In the genomic region with DNA sequence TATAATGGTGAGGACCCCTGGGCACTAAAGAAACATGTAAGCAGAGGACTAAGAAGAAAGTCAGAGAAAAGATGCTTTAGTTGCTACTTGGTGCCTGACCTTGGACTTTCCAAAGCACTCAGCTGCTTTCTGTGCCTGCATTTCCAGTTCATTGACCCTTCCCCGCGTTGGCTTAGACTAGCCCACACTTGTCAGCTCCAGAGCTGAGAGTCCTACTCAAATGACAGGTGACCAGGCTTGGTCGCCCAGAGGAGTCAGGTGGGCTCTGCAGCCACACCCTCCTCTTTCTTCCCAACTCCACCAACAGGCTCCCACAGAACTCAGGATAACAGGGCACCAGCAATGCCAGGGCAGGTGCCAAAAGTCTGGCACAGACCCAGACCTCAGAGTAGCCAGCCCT, we compare ENCODE assay signal across 27 mouse cellular contexts. TPM values are rescaled to one million over a fixed set of nuclear protein-coding genes. Genes with fewer than 3 reads are reported as not detected.
DNase-seq lines count a peak whose midpoint lies in the region; ATAC-seq and TF ChIP-seq lines count a peak whose summit lies in the region.
"Had no signal": no experiment of that assay in that cellular context is flagged by ENCODE, and none has a peak within 500 bp of the region (broad histone marks: within the 10 kb centered on the region; RNA-seq: fewer than 3 reads in every experiment).

No protein-coding gene starts in this region.

- no peak for ATAC-seq in midbrain, embryonic 15.5 days (replicated peaks)
- ATAC-seq: activated CD4-positive, CD25-positive, alpha-beta regulatory T cell, adult 4 months; forebrain, embryonic 14.5 days; intestine, embryonic 16.5 days; Patski had no signal

- in situ Hi-C loops in CH12.LX (cut with MboI; ENCODE audit: low pct_ligation_motif_present, low pct_unique_long_range_greater_than_20kb, low sequenced_read_pairs) = no loop called here

- TF ChIP-seq CTCF in kidney, adult 2 months (conservative IDR thresholded peaks at IDR 0.05; ENCODE audit: insufficient read depth, insufficient read length, low read depth, low read length) = no peak
- no peak for TF ChIP-seq CTCF in CH12.LX (conservative IDR thresholded peaks at IDR 0.05 in 1 of 2, IDR thresholded peaks at IDR 0.05 in 1 of 2; ENCODE audit: low read depth in 2 of 2, low read length in 2 of 2)
- no peak for TF ChIP-seq CTCF in ES-Bruce4 (IDR thresholded peaks at IDR 0.05; ENCODE audit: low read depth, low read length)

- dilution Hi-C loops in CH12.LX (cut with MboI; ENCODE audit: extremely low pct_ligation_motif_present, extremely low pct_unique_long_range_greater_than_20kb, low sequenced_read_pairs) = no loop called here

- TF ChIP-seq RAD21 in CH12.LX (IDR thresholded peaks at IDR 0.05; ENCODE audit: low read depth, low read length) = no peak

- no peaks in the 10 kb centered on the region for H3K36me3 ChIP-seq in kidney, adult 2 months (ENCODE audit: control insufficient read depth, insufficient read depth, low read length)
- H3K36me3 ChIP-seq in CH12.LX (replicated peaks in 1 of 2; ENCODE audit: control insufficient read depth in 1 of 2, insufficient read depth in 1 of 2, low read length in 1 of 2) (no peaks in the 10 kb centered on the region), ES-Bruce4 (ENCODE audit: control insufficient read depth, insufficient read depth, low read length, poor library complexity, severe bottlenecking) (no peaks in the 10 kb centered on the region)
- no peaks in the 10 kb centered on the region for H3K36me3 ChIP-seq in midbrain, embryonic 15.5 days (replicated peaks)
- H3K36me3 ChIP-seq: embryonic facial prominence, embryonic 12.5 days; heart, embryonic 13.5 days; hindbrain, embryonic 15.5 days; liver, embryonic 13.5 days; midbrain, embryonic 12.5 days; neural tube, embryonic 13.5 days had no signal

- no peaks in the 10 kb centered on the region for H3K79me2 ChIP-seq in CH12.LX (replicated peaks; ENCODE audit: control insufficient read depth, extremely low read depth, insufficient read depth, poor library complexity, severe bottlenecking)

- H3K4me1 ChIP-seq in kidney, adult 2 months (ENCODE audit: control insufficient read depth, insufficient read depth, low read length) = no peaks in the 10 kb centered on the region
- H3K4me1 ChIP-seq in CH12.LX (ENCODE audit: control insufficient read depth in 1 of 2, insufficient read depth in 2 of 2) (peaks cover 31 to 44% of the 10 kb centered on the region in 2 experiments), ES-Bruce4 (ENCODE audit: control insufficient read depth, insufficient read depth, low read length) (peaks cover 6% of the 10 kb centered on the region)
- H3K4me1 ChIP-seq in midbrain, embryonic 15.5 days = no peaks in the 10 kb centered on the region
- H3K4me1 ChIP-seq: embryonic facial prominence, embryonic 12.5 days; heart, embryonic 13.5 days; hindbrain, embryonic 15.5 days; liver, embryonic 13.5 days; midbrain, embryonic 12.5 days; neural tube, embryonic 13.5 days had no signal

- H3K27ac ChIP-seq in kidney, adult 2 months (ENCODE audit: insufficient read depth, low read depth, low read length) = no peak overlapping the region
- H3K27ac ChIP-seq in CH12.LX (ENCODE audit: insufficient read depth, low read depth) = no peak overlapping the region
- no peak overlapping the region for H3K27ac ChIP-seq in ES-Bruce4 (ENCODE audit: insufficient read depth, low read length)
- no peak overlapping the region for H3K27ac ChIP-seq in midbrain, embryonic 15.5 days
- H3K27ac ChIP-seq: embryonic facial prominence, embryonic 12.5 days; heart, embryonic 13.5 days; hindbrain, embryonic 15.5 days; left cerebral cortex, adult 2 months; liver, embryonic 13.5 days; midbrain, embryonic 12.5 days; neural tube, embryonic 13.5 days had no signal

- H3K9ac ChIP-seq in CH12.LX (ENCODE audit: insufficient read depth, low read depth) = no peak overlapping the region
- no peak overlapping the region for H3K9ac ChIP-seq in ES-Bruce4 (ENCODE audit: low read depth, poor library complexity, severe bottlenecking)
- no peak overlapping the region for H3K9ac ChIP-seq in midbrain, embryonic 15.5 days
- H3K9ac ChIP-seq: embryonic facial prominence, embryonic 12.5 days; heart, embryonic 13.5 days; hindbrain, embryonic 15.5 days; liver, embryonic 13.5 days; midbrain, embryonic 12.5 days; neural tube, embryonic 13.5 days had no signal

- H3K9me3 ChIP-seq in CH12.LX (replicated peaks; ENCODE audit: low read length) = no peaks in the 10 kb centered on the region
- H3K9me3 ChIP-seq in ES-Bruce4 (replicated peaks; ENCODE audit: control insufficient read depth, insufficient read depth, low read length, poor library complexity, severe bottlenecking) = no peaks in the 10 kb centered on the region
- no peaks in the 10 kb centered on the region for H3K9me3 ChIP-seq in midbrain, embryonic 15.5 days
- H3K9me3 ChIP-seq: embryonic facial prominence, embryonic 12.5 days; heart, embryonic 13.5 days; hindbrain, embryonic 15.5 days; liver, embryonic 13.5 days; midbrain, embryonic 12.5 days; neural tube, embryonic 13.5 days had no signal

- H3K4me3 ChIP-seq in kidney, adult 2 months (ENCODE audit: insufficient read depth, low read depth, low read length) = no peak overlapping the region
- H3K4me3 ChIP-seq in CH12.LX (replicated peaks in 1 of 3; ENCODE audit: low read depth in 2 of 3, low read length in 2 of 3, poor library complexity in 1 of 3) (no peak overlapping the region), ES-Bruce4 (ENCODE audit: low read depth, low read length) (no peak overlapping the region)
- H3K4me3 ChIP-seq in midbrain, embryonic 15.5 days = no peak overlapping the region
- H3K4me3 ChIP-seq: embryonic facial prominence, embryonic 12.5 days; heart, embryonic 13.5 days; hindbrain, embryonic 15.5 days; left cerebral cortex, adult 2 months; liver, embryonic 13.5 days; midbrain, embryonic 12.5 days; neural tube, embryonic 13.5 days had no signal

- intact Hi-C loops in left cerebral cortex, postnatal 36 days (cut with DNase I) = no loop called here

- TF ChIP-seq POLR2A in kidney, adult 2 months (IDR thresholded peaks at IDR 0.05; ENCODE audit: low read depth, low read length) = no peak
- TF ChIP-seq POLR2A in CH12.LX (IDR thresholded peaks at IDR 0.05; ENCODE audit: low read depth, low read length) = no peak
- no peak for TF ChIP-seq POLR2A in ES-Bruce4 (IDR thresholded peaks at IDR 0.05; ENCODE audit: insufficient read depth, low read length)

- peak; percentile 41 for DNase-seq in kidney, adult 2 months
- DNase-seq in kidney, postnatal 4 days = no peak
- no peak for DNase-seq in CH12.LX (ENCODE audit: extremely low read depth)
- DNase-seq in kidney, postnatal 36 days = peak; percentile 13 to 30
- DNase-seq in left cerebral cortex, postnatal 36 days (ENCODE audit: low spot score in 2 of 2) = no peak
- DNase-seq: cerebellum, adult 2 months; gastrocnemius, postnatal 10 days; heart, adult 18-20 months; liver, embryonic 13.5 days had no signal

- TF ChIP-seq EP300 in CH12.LX (IDR thresholded peaks at IDR 0.05; ENCODE audit: low read length) (no peak), ES-Bruce4 (IDR thresholded peaks at IDR 0.05; ENCODE audit: insufficient read depth, low read depth, low read length) (peak; percentile 61; the same call in 1 of the 2 replicates)

- H3K4me2 ChIP-seq in CH12.LX (ENCODE audit: insufficient read depth, low read depth, poor library complexity, severe bottlenecking) = no peak overlapping the region
- no peak overlapping the region for H3K4me2 ChIP-seq in midbrain, embryonic 15.5 days
- H3K4me2 ChIP-seq: embryonic facial prominence, embryonic 12.5 days; heart, embryonic 13.5 days; hindbrain, embryonic 15.5 days; liver, embryonic 13.5 days; midbrain, embryonic 12.5 days; neural tube, embryonic 13.5 days had no signal

- 37% methylated on average over 3 of the region's 3 CpGs for WGBS in kidney, adult 2 months
- WGBS in midbrain, embryonic 15.5 days = 83% methylated on average over 3 of the region's 3 CpGs

- no peaks in the 10 kb centered on the region for H3K27me3 ChIP-seq in kidney, adult 2 months (replicated peaks; ENCODE audit: control insufficient read depth, insufficient read depth, low read length)
- H3K27me3 ChIP-seq in CH12.LX (replicated peaks) (no peaks in the 10 kb centered on the region), ES-Bruce4 (ENCODE audit: control insufficient read depth, insufficient read depth, low read length, poor library complexity, severe bottlenecking) (no peaks in the 10 kb centered on the region)
- H3K27me3 ChIP-seq in midbrain, embryonic 15.5 days (replicated peaks) = no peaks in the 10 kb centered on the region
- H3K27me3 ChIP-seq: embryonic facial prominence, embryonic 12.5 days; heart, embryonic 13.5 days; hindbrain, embryonic 15.5 days; liver, embryonic 13.5 days; neural tube, embryonic 13.5 days; Patski had no signal

TF ChIP-seq in CH12.LX, 34 proteins besides CTCF, POLR2A, EP300 and RAD21:
- TF ChIP-seq IRF4 (IDR thresholded peaks at IDR 0.05; ENCODE audit: low read depth, low read length) (peak; percentile 19; the same call in 1 of the 2 replicates), SIN3A (IDR thresholded peaks at IDR 0.05; ENCODE audit: low read length) (no peak)

RNA-seq across cellular contexts. Expression of a gene that starts 9.4 kb away (rescaled TPM):
- 0.19 and 0.20 TPM in 2 replicates for polyA plus RNA-seq in kidney, adult 2 months (2012; rRNA removed)
- total RNA-seq in CH12.LX (2012; rRNA removed) = 0.17 TPM in 1 of 2 replicates, not detected in the other
- total RNA-seq in CH12.LX (2014; rRNA removed) = not detected in 2 replicates
- polyA plus RNA-seq in CH12.LX (2012; ENCODE audit: insufficient read length, low read depth) = 0.73 TPM in 1 of 2 replicates, not detected in the other
- not detected in 2 replicates for polyA plus RNA-seq in ES-Bruce4 (2011; ENCODE audit: insufficient read depth, insufficient read length, low read depth, missing spikeins)
- not detected in 2 replicates for polyA plus RNA-seq in midbrain, embryonic 15.5 days (2015; fragmentation: Nextera tagmentation; extraction: Ambion mirVana)
- total RNA-seq in left cerebral cortex, postnatal 36 days (2021) = 1 to 10 TPM in 1 of 2 experiments, under 1 TPM in 1; 0.57 to 1.0 TPM
- total RNA-seq: common myeloid progenitor, adult 5-6 weeks; ES-E14; gastrocnemius, postnatal 10 days; heart, adult 18-20 months; heart, postnatal 25 days; megakaryocyte progenitor cell, adult 5-6 weeks had no signal
- polyA plus RNA-seq: activated CD4-positive, CD25-positive, alpha-beta regulatory T cell, adult 4 months; embryonic facial prominence, embryonic 12.5 days; heart, embryonic 13.5 days; intestine, embryonic 16.5 days; limb, embryonic 11.5 days; liver, embryonic 13.5 days; midbrain, embryonic 12.5 days; Patski; small intestine, adult 2 months had no signal

RNA-seq across cellular contexts. Expression of a gene that starts 14.9 kb away (rescaled TPM):
- 37.8 and 39.7 TPM in 2 replicates for polyA plus RNA-seq in kidney, adult 2 months (2012; rRNA removed)
- 40.6 and 48.3 TPM in 2 replicates for total RNA-seq in CH12.LX (2012; rRNA removed)
- total RNA-seq in CH12.LX (2014; rRNA removed) = 52.1 and 56.6 TPM in 2 replicates
- polyA plus RNA-seq in CH12.LX (2012; ENCODE audit: insufficient read length, low read depth) = 55.4 and 57.2 TPM in 2 replicates
- 67.6 and 73.7 TPM in 2 replicates for polyA plus RNA-seq in ES-Bruce4 (2011; ENCODE audit: insufficient read depth, insufficient read length, low read depth, missing spikeins)
- 50.6 and 51.8 TPM in 2 replicates for polyA plus RNA-seq in midbrain, embryonic 15.5 days (2015; fragmentation: Nextera tagmentation; extraction: Ambion mirVana)
- total RNA-seq in left cerebral cortex, postnatal 36 days (2021) = 10 to 100 TPM; 21.5 to 26.4 TPM

Comparison
In these comparisons a context has a peak if more than half of its experiments do, and no peak if none do; other contexts are left out.
1. DNase-seq: peak in kidney, adult 2 months (single experiment) and kidney, postnatal 36 days (2 of 2); none in kidney, postnatal 4 days (0 of 2), CH12.LX (single experiment) and left cerebral cortex, postnatal 36 days (0 of 2).